Mouse (Mus musculus): ENCODE measurements at regions not wholly inside any gene's neighbourhood (a gene's known extent, or its start where the extent isn't known, plus 50 kb on each side); places are given as distances from the start of the nearest gene placed in this dataset.

DNA sequence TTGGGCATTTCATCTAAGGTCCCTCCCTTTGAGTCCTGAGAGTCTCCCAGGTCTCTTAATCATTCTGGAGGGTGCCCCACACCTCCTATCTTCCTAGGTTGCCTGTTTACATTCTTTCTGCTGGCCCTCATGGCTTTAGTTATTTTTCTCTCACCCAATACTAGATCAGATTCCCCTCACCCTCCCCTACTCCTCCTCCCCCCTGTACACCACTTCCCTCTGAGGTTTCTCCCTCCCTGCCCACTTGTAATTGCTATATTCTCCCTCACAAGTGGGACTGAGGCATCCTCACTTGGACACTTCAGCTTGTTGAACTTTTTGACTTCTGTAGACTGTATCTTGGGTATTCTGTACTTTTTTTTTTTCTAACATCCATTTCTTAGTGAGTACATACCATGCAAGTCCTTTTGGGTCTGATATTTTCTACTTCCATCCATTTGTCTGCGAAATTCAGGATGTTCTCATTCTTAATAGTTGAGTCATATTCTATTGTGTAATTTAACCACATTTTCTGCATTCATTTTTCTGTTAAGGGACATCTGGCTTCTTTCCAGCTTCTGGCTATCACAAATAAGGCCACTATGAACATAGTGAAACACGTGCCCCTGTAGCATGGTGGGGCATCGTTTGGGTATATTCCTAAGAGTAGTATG, 113.3 kb downstream of the 4931408C20Rik start:
- DNase-seq (ENCODE audit: low read depth, low spot score): no peak

DNA sequence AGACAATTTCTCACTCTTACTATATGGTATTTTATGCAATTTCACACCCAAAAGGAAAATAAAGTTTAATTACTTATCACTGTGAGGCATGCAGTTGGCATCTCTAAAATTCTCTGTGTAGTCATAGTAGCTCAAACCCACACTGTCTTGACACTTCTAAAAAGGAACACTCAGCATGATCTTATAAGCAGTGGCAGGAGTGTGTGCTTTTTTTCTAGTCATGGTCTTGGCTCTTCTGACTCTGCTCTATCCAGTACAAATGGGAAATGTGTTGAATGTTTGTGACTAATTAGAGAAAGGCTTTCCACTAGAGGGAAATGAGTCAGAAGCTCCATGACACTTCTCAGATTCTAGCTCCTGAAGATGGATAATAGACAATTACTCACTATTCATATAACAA, 127.8 kb downstream of the 4931408C20Rik start:
- DNase-seq (ENCODE audit: low read depth, low spot score): no peak

DNA sequence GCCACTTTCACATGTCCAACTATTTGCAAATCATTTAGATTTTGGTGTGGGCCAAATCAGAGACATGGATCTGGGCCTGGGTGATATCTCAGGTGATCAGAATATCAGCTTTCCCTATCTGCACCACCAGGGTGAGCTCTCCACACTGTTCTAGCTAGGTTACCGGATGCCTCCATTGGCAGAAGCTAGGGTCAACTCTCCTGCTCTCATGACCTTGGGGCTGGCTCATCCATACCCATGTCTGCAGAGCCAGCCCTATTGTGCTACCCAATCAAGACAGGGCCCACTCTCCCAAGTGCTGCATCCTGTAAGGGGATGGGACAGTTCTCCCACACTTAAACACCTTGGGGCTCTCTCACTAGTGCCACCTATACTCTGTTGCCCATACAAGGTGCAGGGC, 162.7 kb downstream of the 4931408C20Rik start:
- DNase-seq (ENCODE audit: low read depth, low spot score): no peak

DNA sequence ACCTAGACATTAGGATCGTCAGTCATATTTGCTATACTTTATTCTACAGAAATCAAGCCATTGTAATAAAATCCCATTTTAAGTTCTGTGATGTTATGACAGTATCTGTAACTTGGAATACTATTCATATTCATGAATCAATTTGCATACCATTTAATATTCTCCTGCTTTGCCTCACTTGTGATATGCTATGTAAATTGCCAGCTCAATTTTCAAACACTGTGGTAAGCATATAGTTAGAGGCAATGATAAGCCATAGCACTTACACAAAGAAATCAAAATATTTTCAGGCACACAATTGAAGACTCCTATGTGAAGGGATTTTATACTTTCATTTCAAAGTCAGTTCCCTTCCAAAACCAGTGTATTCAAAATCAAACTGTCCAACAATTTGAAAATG, 175.9 kb downstream of the 4931408C20Rik start:
- DNase-seq (ENCODE audit: low read depth, low spot score): peak; percentile 14

Measured in brain, embryonic 18.5 days (tissue).